ENCODE assay signal across 30 mouse cellular contexts in genomic region chr12:13497211-13497610, GRCm38 (mm10).
"Had no signal": no experiment of that assay in that cellular context is flagged by ENCODE, and none has a peak within 500 bp of the region (broad histone marks: within the 10 kb centered on the region; RNA-seq: fewer than 3 reads in every experiment).

No protein-coding gene starts in this region.

- H3K27me3 ChIP-seq: limb, embryonic 12.5 days; limb, embryonic 13.5 days; limb, embryonic 15.5 days; liver, embryonic 12.5 days; liver, embryonic 13.5 days; liver, embryonic 15.5 days; lung, embryonic 15.5 days; megakaryocyte, embryonic 14.5 days; midbrain, embryonic 12.5 days; midbrain, embryonic 13.5 days; midbrain, embryonic 15.5 days; neural tube, embryonic 12.5 days had no signal

- H3K36me3 ChIP-seq: limb, embryonic 10.5 days; limb, embryonic 12.5 days; limb, embryonic 13.5 days; limb, embryonic 15.5 days; liver, embryonic 12.5 days; liver, embryonic 13.5 days; liver, embryonic 15.5 days; lung, embryonic 15.5 days; midbrain, embryonic 10.5 days; midbrain, embryonic 12.5 days; midbrain, embryonic 13.5 days; midbrain, embryonic 15.5 days; neural tube, embryonic 12.5 days had no signal

- H3K4me3 ChIP-seq: limb, embryonic 10.5 days; limb, embryonic 12.5 days; limb, embryonic 13.5 days; limb, embryonic 15.5 days; liver, embryonic 12.5 days; liver, embryonic 13.5 days; liver, embryonic 15.5 days; lung, embryonic 15.5 days; megakaryocyte, embryonic 14.5 days; midbrain, embryonic 10.5 days; midbrain, embryonic 12.5 days; midbrain, embryonic 13.5 days; midbrain, embryonic 15.5 days; myocyte; neural tube, embryonic 12.5 days had no signal

- H3K4me1 ChIP-seq: limb, embryonic 10.5 days; limb, embryonic 12.5 days; limb, embryonic 13.5 days; limb, embryonic 15.5 days; liver, embryonic 12.5 days; liver, embryonic 13.5 days; liver, embryonic 15.5 days; lung, embryonic 15.5 days; megakaryocyte, embryonic 14.5 days had no signal

- DNase-seq: left cerebral cortex, postnatal 4 days; liver; liver, embryonic 13.5 days; liver, postnatal 0 days; lung, adult 18-20 months; lung, adult 2 months; lung, embryonic 14.5 days; lung, postnatal 10 days; lung, postnatal 14 days; lung, postnatal 36 days; lung, postnatal 4 days; midbrain, embryonic 14.5 days had no signal

- H3K9me3 ChIP-seq: limb, embryonic 10.5 days; limb, embryonic 12.5 days; limb, embryonic 13.5 days; limb, embryonic 15.5 days; liver, embryonic 12.5 days; liver, embryonic 13.5 days; liver, embryonic 15.5 days; lung, embryonic 15.5 days; megakaryocyte, embryonic 14.5 days; midbrain, embryonic 10.5 days; midbrain, embryonic 12.5 days; midbrain, embryonic 13.5 days; midbrain, embryonic 15.5 days; neural tube, embryonic 12.5 days had no signal

- H3K27ac ChIP-seq: limb, embryonic 10.5 days; limb, embryonic 12.5 days; limb, embryonic 13.5 days; limb, embryonic 15.5 days; liver, embryonic 12.5 days; liver, embryonic 13.5 days; liver, embryonic 14.5 days; liver, embryonic 15.5 days; lung, embryonic 15.5 days; macrophage; midbrain, embryonic 10.5 days; midbrain, embryonic 12.5 days; midbrain, embryonic 13.5 days; midbrain, embryonic 15.5 days; neural tube, embryonic 12.5 days had no signal

- ATAC-seq: liver, embryonic 12.5 days; liver, postnatal 0 days; lung, postnatal 0 days; midbrain, embryonic 13.5 days; midbrain, embryonic 15.5 days; midbrain, embryonic 16.5 days had no signal
